In genomic region chr4:116506886-116507424, GRCm38 (mm10) we compare ENCODE assay signal across 8 mouse cellular contexts. TPM values are rescaled to one million over a fixed set of nuclear protein-coding genes. Genes with fewer than 3 reads are reported as not detected.
DNase-seq lines count a peak whose midpoint lies in the region; ATAC-seq and TF ChIP-seq lines count a peak whose summit lies in the region.

No protein-coding gene starts in this region.

- 21% methylated on average over 11 of the region's 11 CpGs for WGBS in lung, embryonic 15.5 days
- WGBS in embryonic facial prominence, embryonic 11.5 days = 26% methylated on average over 11 of the region's 11 CpGs
- WGBS in heart, postnatal 0 days = 26% methylated on average over 11 of the region's 11 CpGs
- 19% methylated on average over 11 of the region's 11 CpGs for WGBS in liver, embryonic 16.5 days (ENCODE audit: insufficient replicate concordance)

- H3K4me3 ChIP-seq in lung, embryonic 15.5 days = peak overlapping the region; percentile 60
- H3K4me3 ChIP-seq in embryonic facial prominence, embryonic 11.5 days (ENCODE audit: low read depth, low read length) = peak overlapping the region; percentile 62
- H3K4me3 ChIP-seq in heart, postnatal 0 days (ENCODE audit: low read depth, low read length) = peak overlapping the region; percentile 67
- H3K4me3 ChIP-seq in liver, embryonic 16.5 days (ENCODE audit: low read depth, low read length) = peak overlapping the region; percentile 73

- peak overlapping the region; percentile 85 for H3K4me2 ChIP-seq in lung, embryonic 15.5 days
- peak overlapping the region; percentile 66 for H3K4me2 ChIP-seq in embryonic facial prominence, embryonic 11.5 days (ENCODE audit: low read depth, low read length)
- peak overlapping the region; percentile 78 for H3K4me2 ChIP-seq in heart, postnatal 0 days (ENCODE audit: low read depth, low read length)
- H3K4me2 ChIP-seq in liver, embryonic 16.5 days (ENCODE audit: low read depth, low read length) = peak overlapping the region; percentile 93

- no peaks in the 10 kb centered on the region for H3K9me3 ChIP-seq in lung, embryonic 15.5 days
- H3K9me3 ChIP-seq in embryonic facial prominence, embryonic 11.5 days (replicated peaks; ENCODE audit: control insufficient read depth, low read length) = no peaks in the 10 kb centered on the region
- no peaks in the 10 kb centered on the region for H3K9me3 ChIP-seq in heart, postnatal 0 days (replicated peaks; ENCODE audit: control insufficient read depth, low read length)
- no peaks in the 10 kb centered on the region for H3K9me3 ChIP-seq in liver, embryonic 16.5 days (replicated peaks; ENCODE audit: control insufficient read depth, low read length)

- H3K9ac ChIP-seq in lung, embryonic 15.5 days = peak overlapping the region; percentile 67
- H3K9ac ChIP-seq in embryonic facial prominence, embryonic 11.5 days (replicated peaks; ENCODE audit: low read length) = peak overlapping the region; percentile 86
- H3K9ac ChIP-seq in heart, postnatal 0 days (replicated peaks; ENCODE audit: low read depth, low read length) = peak overlapping the region; percentile 71; the same call in 1 of the 2 replicates
- H3K9ac ChIP-seq in liver, embryonic 16.5 days (ENCODE audit: low read depth, low read length) = peak overlapping the region; percentile 74

- no peaks in the 10 kb centered on the region for H3K36me3 ChIP-seq in lung, embryonic 15.5 days
- no peaks in the 10 kb centered on the region for H3K36me3 ChIP-seq in embryonic facial prominence, embryonic 11.5 days (replicated peaks; ENCODE audit: control insufficient read depth, insufficient read depth, low read depth, low read length)
- H3K36me3 ChIP-seq in heart, postnatal 0 days (replicated peaks; ENCODE audit: control insufficient read depth, insufficient read depth, low read length) = 0 out of 2 replicates have a peak, but pooled peaks cover 2% of the 10 kb centered on the region
- H3K36me3 ChIP-seq in liver, embryonic 16.5 days (ENCODE audit: control insufficient read depth, insufficient read depth) = peaks cover 3% of the 10 kb centered on the region; the same call in 1 of the 2 replicates

- H3K4me1 ChIP-seq in lung, embryonic 15.5 days = peaks cover 7% of the 10 kb centered on the region
- H3K4me1 ChIP-seq in embryonic facial prominence, embryonic 11.5 days (ENCODE audit: control insufficient read depth, insufficient read depth, low read length) = no peaks in the 10 kb centered on the region
- peaks cover 8% of the 10 kb centered on the region for H3K4me1 ChIP-seq in heart, postnatal 0 days (ENCODE audit: control insufficient read depth, insufficient read depth)
- H3K4me1 ChIP-seq in liver, embryonic 16.5 days (ENCODE audit: control insufficient read depth, low read depth, low read length) = peaks cover 13% of the 10 kb centered on the region

- TF ChIP-seq CTCF in heart, postnatal 0 days (IDR thresholded peaks at IDR 0.05; ENCODE audit: low read depth) = no peak

- H3K27ac ChIP-seq in lung, embryonic 15.5 days = peak overlapping the region; percentile 94; the same call in 1 of the 2 replicates
- no peak overlapping the region for H3K27ac ChIP-seq in embryonic facial prominence, embryonic 11.5 days (replicated peaks; ENCODE audit: low read depth, low read length)
- peak overlapping the region; percentile 94 for H3K27ac ChIP-seq in heart, postnatal 0 days (ENCODE audit: low read depth)
- peak overlapping the region; percentile 71 for H3K27ac ChIP-seq in liver, embryonic 16.5 days (ENCODE audit: low read length)

- no peaks in the 10 kb centered on the region for H3K27me3 ChIP-seq in lung, embryonic 15.5 days
- no peaks in the 10 kb centered on the region for H3K27me3 ChIP-seq in embryonic facial prominence, embryonic 11.5 days (ENCODE audit: control insufficient read depth, insufficient read depth, low read length)
- no peaks in the 10 kb centered on the region for H3K27me3 ChIP-seq in heart, postnatal 0 days (ENCODE audit: control insufficient read depth, insufficient read depth, low read length)
- no peaks in the 10 kb centered on the region for H3K27me3 ChIP-seq in liver, embryonic 16.5 days (ENCODE audit: control insufficient read depth, insufficient read depth, low read depth, low read length)

- no peak for DNase-seq in lung, postnatal 4 days
- no peak for DNase-seq in embryonic facial prominence, embryonic 11.5 days (ENCODE audit: low spot score)
- DNase-seq in heart, postnatal 0 days (ENCODE audit: low spot score) = no peak
- no peak for DNase-seq in layer of hippocampus, adult 8-10 months (ENCODE audit: low spot score in 2 of 2)
- DNase-seq in urinary bladder, postnatal 4 days (ENCODE audit: low spot score in 2 of 2) = no peak
- DNase-seq in layer of hippocampus, postnatal 36 days = no peak

- ATAC-seq in lung, embryonic 15.5 days (ENCODE audit: borderline replicate concordance, extremely low read depth, low FRiP score, low TSS enrichment) = peak; percentile 4; the same call in 1 of the 2 replicates
- ATAC-seq in embryonic facial prominence, embryonic 11.5 days (replicated peaks; ENCODE audit: insufficient number of reproducible peaks, low FRiP score, low TSS enrichment, low read depth) = no peak
- ATAC-seq in heart, postnatal 0 days (ENCODE audit: insufficient read depth, low read depth) = no peak
- 0 out of 2 replicates have a peak, but pooled peaks have one; percentile 2 for ATAC-seq in liver, embryonic 16.5 days (ENCODE audit: low read depth)

- TF ChIP-seq EP300 in heart, postnatal 0 days (IDR thresholded peaks at IDR 0.05; ENCODE audit: low read depth) = no peak

RNA-seq across cellular contexts. Expression of gene Ipp, which starts 0.4 kb away (rescaled TPM):
- 14.1 TPM in 2 replicates for polyA plus RNA-seq in lung, embryonic 15.5 days (2015; fragmentation: Nextera tagmentation; extraction: Ambion mirVana)
- 5.0 and 5.2 TPM in 2 replicates for polyA plus RNA-seq in embryonic facial prominence, embryonic 11.5 days (2014; fragmentation: Nextera tagmentation; extraction: Ambion mirVana)
- 6.1 and 6.2 TPM in 2 replicates for total RNA-seq in heart, postnatal 0 days (2014; rRNA removed; ENCODE audit: low replicate concordance)
- 14.9 and 15.9 TPM in 2 replicates for polyA plus RNA-seq in heart, postnatal 0 days (2015; fragmentation: Nextera tagmentation; extraction: Ambion mirVana)
- 12.3 and 13.3 TPM in 2 replicates for polyA plus RNA-seq in liver, embryonic 16.5 days (2015; fragmentation: Nextera tagmentation; extraction: Ambion mirVana)
- 10 to 100 TPM; 18.1 to 19.8 (median 19.0) TPM for total RNA-seq in layer of hippocampus, adult 8-10 months (2022)
- 10 to 100 TPM; 18.6 to 19.2 TPM for total RNA-seq in layer of hippocampus, postnatal 36 days (2021)

RNA-seq across cellular contexts. Expression of gene Mast2, which starts 43.0 kb away (rescaled TPM):
- 14.8 and 16.1 TPM in 2 replicates for polyA plus RNA-seq in lung, embryonic 15.5 days (2015; fragmentation: Nextera tagmentation; extraction: Ambion mirVana)
- polyA plus RNA-seq in embryonic facial prominence, embryonic 11.5 days (2014; fragmentation: Nextera tagmentation; extraction: Ambion mirVana) = 23.5 and 33.6 TPM in 2 replicates
- total RNA-seq in heart, postnatal 0 days (2014; rRNA removed; ENCODE audit: low replicate concordance) = 49.8 and 52.5 TPM in 2 replicates
- polyA plus RNA-seq in heart, postnatal 0 days (2015; fragmentation: Nextera tagmentation; extraction: Ambion mirVana) = 14.3 and 14.9 TPM in 2 replicates
- polyA plus RNA-seq in liver, embryonic 16.5 days (2015; fragmentation: Nextera tagmentation; extraction: Ambion mirVana) = 3.4 and 3.8 TPM in 2 replicates
- 100 to 1,000 TPM in 2 of 4 experiments, 10 to 100 TPM in 2; 80.6 to 106 (median 96.1) TPM for total RNA-seq in layer of hippocampus, adult 8-10 months (2022)
- 100 to 1,000 TPM; 101 to 105 TPM for total RNA-seq in layer of hippocampus, postnatal 36 days (2021)

RNA-seq across cellular contexts. Expression of gene Tmem69, which starts 48.8 kb away (rescaled TPM):
- 22.8 and 26.7 TPM in 2 replicates for polyA plus RNA-seq in lung, embryonic 15.5 days (2015; fragmentation: Nextera tagmentation; extraction: Ambion mirVana)
- polyA plus RNA-seq in embryonic facial prominence, embryonic 11.5 days (2014; fragmentation: Nextera tagmentation; extraction: Ambion mirVana) = 33.8 and 37.7 TPM in 2 replicates
- total RNA-seq in heart, postnatal 0 days (2014; rRNA removed; ENCODE audit: low replicate concordance) = 17.9 and 19.6 TPM in 2 replicates
- polyA plus RNA-seq in heart, postnatal 0 days (2015; fragmentation: Nextera tagmentation; extraction: Ambion mirVana) = 27.6 and 28.2 TPM in 2 replicates
- polyA plus RNA-seq in liver, embryonic 16.5 days (2015; fragmentation: Nextera tagmentation; extraction: Ambion mirVana) = 17.8 and 20.5 TPM in 2 replicates
- total RNA-seq in layer of hippocampus, adult 8-10 months (2022) = 10 to 100 TPM; 10.1 to 15.6 (median 14.4) TPM
- total RNA-seq in layer of hippocampus, postnatal 36 days (2021) = 10 to 100 TPM; 11.3 to 12.8 TPM

RNA-seq across cellular contexts. Expression of gene Gpbp1l1, which starts 50.5 kb away (rescaled TPM):
- polyA plus RNA-seq in lung, embryonic 15.5 days (2015; fragmentation: Nextera tagmentation; extraction: Ambion mirVana) = 28.9 and 33.0 TPM in 2 replicates
- polyA plus RNA-seq in embryonic facial prominence, embryonic 11.5 days (2014; fragmentation: Nextera tagmentation; extraction: Ambion mirVana) = 47.9 and 51.2 TPM in 2 replicates
- total RNA-seq in heart, postnatal 0 days (2014; rRNA removed; ENCODE audit: low replicate concordance) = 56.9 and 95.7 TPM in 2 replicates
- polyA plus RNA-seq in heart, postnatal 0 days (2015; fragmentation: Nextera tagmentation; extraction: Ambion mirVana) = 30.1 and 32.5 TPM in 2 replicates
- polyA plus RNA-seq in liver, embryonic 16.5 days (2015; fragmentation: Nextera tagmentation; extraction: Ambion mirVana) = 15.3 and 16.0 TPM in 2 replicates
- total RNA-seq in layer of hippocampus, adult 8-10 months (2022) = 10 to 100 TPM; 44.5 to 56.0 (median 50.0) TPM
- 10 to 100 TPM; 39.6 to 43.2 TPM for total RNA-seq in layer of hippocampus, postnatal 36 days (2021)

Comparison
In these comparisons a context has a peak if more than half of its experiments do, and no peak if none do; other contexts are left out.
1. ATAC-seq: peak in lung, embryonic 15.5 days (single experiment) and liver, embryonic 16.5 days (single experiment); none in embryonic facial prominence, embryonic 11.5 days (single experiment) and heart, postnatal 0 days (single experiment).
2. Peak in every context shown above with its lines, with median percentiles within 50 percentile points of each other: H3K4me2 ChIP-seq, H3K4me3 ChIP-seq and H3K9ac ChIP-seq.